Mouse (Mus musculus) urinary bladder, postnatal 36 days (tissue): ENCODE results near the gene Lbh.

Experiments used
- DNase-seq, 2 experiments: peaks; one replicate each; pipeline ENCODE4 v3.0.0; 2022; ENCODE audit warnings: low spot score in 2 of 2, mixed read lengths in 1 of 2

Lbh gene

DNA sequence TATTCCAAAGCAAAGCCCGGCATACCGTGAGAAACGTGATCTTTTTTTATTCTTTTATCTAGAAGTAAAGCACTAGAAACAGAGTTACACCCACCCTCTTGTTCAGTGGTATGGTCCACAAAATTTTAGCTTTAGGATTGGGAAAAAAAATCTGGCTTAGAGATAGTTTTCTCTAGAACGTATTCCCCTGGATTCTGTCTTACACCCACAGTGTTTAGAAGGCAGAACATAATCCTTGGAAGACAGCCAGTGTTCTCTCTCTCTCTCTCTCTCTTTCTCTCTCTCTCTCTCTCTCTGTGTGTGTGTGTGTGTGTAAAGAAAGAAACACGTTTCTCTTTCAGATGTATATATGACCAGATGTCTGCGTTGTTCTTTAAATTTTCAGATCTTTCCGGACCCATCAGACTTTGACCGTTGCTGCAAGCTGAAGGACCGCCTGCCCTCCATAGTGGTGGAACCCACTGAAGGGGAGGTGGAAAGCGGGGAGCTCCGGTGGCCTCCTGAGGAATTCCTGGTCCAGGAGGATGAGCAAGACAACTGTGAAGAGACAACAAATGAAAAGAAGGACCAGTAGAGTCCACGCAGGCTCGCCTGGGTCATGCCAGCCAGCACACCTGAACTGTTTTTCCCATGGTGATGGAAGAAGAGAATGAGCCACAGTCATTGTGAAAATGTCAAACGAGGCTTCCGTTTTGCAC, 20.9 kb downstream of the Lbh start:
- no peak for DNase-seq

- DNase-seq: no peak
These were observed 21.4 kb downstream of the Lbh start for GRCm38 (mm10) chr17:72939569-72939899.

- no peak for DNase-seq
These were observed 26.3 kb downstream of the Lbh start for GRCm38 (mm10) chr17:72944368-72944767.

GRCm38 (mm10) chr17:72947111-72947859, 29.2 kb downstream of the Lbh start:
- DNase-seq: no peak

- DNase-seq: no peak
These were observed 30.0 kb downstream of the Lbh start for GRCm38 (mm10) chr17:72948119-72948518.

DNA sequence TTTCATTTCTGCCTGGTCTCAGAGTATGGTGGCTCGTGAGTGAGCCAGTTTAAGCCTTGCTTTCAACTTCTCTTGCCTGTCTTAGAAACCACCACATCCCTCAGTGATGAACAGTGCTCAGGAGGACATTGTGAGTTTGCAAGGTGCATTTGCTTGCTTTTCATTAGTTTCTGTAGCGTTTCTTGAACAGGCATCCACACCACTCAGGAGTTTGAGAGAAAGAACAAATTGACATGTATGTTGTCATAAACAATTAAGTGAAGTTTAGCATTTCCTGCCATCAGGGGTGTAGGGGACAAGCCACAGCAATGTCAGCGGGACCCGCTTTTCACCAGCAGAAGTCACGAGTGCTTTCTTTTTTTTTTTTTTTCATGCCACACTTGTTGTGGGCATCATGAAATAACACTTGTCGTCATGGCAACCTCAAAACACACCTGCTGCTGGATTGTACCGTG, 31.2 kb downstream of the Lbh start:
- no peak for DNase-seq

DNA sequence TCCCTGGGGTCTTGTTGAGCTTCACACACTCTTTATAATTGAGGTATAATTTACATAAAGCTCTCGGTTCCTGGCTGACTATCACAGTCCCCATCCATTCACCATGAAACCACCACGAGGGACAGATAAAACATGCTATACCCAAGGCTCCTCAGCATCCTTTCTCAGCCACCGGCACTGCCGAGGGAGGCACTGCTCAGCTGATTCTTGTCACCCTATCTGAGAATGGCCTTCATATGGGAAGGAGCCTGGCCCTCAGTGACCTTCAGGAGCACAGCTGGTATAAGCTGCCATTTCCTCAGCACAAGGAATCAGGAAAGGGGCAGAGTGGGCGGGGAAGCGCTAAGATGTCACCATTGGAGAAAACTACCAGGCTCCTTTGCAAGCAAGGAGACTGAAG, 33.2 kb downstream of the Lbh start:
- no peak for DNase-seq

DNA sequence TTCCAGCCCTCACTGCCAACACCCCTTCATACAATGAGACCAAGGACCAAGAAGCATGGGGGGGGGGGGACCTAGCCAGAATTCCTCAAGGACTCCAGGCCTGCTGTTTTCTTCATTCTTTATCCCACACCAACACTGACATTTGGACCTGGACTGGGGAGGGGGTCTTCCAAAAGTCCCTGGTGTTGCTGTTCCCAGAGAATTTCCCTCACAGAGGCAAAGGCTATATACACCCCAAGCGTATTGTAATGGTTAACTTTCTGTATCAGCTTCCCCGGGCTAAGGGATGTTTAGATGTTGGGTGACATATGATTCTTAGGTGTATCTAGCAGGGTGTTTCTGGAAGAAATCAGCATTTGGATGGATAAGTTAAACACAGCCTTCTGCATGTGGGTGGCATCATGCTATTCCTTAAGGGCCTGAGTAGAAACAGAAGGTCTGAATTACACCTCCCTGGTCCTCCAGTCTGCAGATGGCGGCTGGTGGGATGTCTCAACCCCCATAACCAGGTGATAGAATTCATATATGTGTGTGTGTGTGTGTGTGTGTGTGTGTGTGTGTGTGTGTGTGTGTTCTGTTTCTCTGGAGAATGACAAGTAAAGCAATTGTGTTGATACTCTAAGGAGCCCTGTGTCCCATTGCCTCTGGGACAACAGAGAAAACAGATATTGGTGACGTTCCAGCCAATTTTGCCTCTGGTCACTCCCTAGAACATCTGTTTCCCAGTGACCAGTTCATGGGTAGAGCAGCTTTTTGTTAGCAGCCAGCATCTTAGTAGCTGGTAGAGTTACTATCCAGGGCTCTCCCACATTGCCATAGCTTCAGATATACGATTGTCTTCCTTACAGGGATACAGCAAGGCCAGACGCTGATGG, 35.9 kb downstream of the Lbh start:
- no peak for DNase-seq

- DNase-seq: no peak
These were observed 37.4 kb downstream of the Lbh start for GRCm38 (mm10) chr17:72955534-72955933.

DNA sequence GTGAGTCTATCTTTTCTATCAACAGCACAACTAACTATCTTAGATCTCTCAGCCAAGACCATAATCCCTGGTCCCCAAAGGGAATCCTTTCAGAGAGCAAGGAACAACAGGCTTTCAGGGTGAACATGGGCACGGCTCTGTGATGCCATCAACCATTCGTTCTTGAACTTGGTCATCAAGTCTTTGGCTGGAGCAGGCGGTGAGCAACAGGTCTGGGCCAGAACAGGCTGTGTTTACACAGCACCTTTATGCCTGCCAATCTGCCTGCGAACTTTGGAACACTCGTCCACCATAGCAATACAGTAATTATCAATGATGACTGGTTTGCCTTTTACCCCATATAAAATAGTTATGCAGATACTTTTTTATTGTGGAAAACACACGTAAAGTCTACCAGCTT, 38.9 kb downstream of the Lbh start:
- peak; percentile 41 to 59 for DNase-seq

GRCm38 (mm10) chr17:72958886-72959285, 40.8 kb downstream of the Lbh start:
- DNase-seq: no peak

GRCm38 (mm10) chr17:72959497-72960039, 41.5 kb downstream of the Lbh start:
- DNase-seq: no peak

DNA sequence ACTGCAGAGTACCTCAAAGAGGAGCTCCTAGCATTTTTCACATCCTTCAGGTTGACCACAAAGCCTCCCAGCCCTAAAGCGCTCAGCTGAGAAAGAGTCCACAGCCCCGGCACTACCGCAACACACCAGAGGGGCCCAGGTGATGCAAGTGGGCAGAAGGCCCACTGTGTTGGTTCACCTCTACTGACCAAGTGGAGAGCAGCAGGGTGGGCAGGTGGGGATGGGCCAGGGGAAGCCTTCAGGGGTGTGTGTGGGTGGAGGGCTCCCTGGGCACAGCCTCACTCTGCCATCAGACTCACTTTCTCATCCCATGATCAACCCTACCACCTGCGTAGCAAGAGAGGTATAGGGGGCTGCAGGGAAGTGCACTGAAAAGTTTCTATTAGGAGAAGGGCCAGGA, 42.1 kb downstream of the Lbh start:
- no peak for DNase-seq

- no peak for DNase-seq
These were observed 42.8 kb downstream of the Lbh start for GRCm38 (mm10) chr17:72960873-72961272.

DNA sequence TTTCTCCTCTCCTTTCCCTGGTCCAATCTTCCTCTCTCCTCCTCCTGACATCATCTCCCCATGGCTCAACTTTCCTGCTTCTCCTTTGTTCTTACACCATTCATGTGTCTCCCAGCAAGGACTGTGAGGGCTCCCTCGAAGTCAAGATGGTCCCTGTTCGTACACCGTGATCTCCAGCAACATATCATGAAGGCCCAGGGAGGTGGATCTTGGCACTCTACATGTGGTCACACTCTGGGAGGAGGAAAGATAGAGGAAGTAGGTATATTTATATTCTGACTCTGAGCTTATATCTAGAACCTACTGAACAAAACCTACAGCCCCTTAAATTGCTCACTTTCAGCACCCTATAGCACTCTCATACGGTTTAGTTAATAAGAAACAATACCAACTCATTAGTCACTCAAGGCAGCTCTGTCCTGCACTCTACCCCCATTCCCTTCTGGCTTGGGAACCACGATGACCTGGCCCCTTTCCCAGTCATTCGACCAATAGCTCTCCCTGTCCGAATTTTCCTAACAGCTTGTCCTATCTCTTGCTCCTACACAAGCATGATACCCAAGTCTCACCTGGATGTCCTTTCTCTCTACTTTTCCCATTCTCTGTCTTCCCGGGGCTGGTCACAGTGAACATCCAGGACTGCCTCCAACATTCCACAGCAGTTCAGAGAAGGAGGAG, 44.0 kb downstream of the Lbh start:
- no peak for DNase-seq

- DNase-seq: no peak
These were observed 47.6 kb downstream of the Lbh start for GRCm38 (mm10) chr17:72965687-72966086.

DNA sequence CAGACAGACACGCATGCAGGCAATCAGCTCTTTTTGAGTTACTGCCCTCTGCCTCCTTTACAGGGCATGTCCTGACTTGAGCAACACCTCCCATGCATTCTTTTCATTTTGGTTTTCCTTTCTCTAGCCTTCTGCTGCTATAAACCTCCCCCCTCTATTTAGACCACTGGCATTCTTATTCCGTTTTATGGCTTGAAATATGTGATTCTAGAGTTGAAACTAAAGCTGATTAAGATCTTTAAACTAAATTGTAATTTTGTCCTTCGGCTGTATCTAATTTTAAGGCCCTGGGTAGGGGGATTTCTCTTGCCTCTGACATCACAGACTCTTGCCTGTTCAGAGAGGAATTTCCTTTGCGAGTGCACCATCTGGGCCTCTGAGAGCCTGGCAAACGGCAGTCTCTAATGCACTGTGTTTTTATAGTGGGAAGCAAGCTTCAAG, 48.0 kb downstream of the Lbh start:
- no peak for DNase-seq

DNA sequence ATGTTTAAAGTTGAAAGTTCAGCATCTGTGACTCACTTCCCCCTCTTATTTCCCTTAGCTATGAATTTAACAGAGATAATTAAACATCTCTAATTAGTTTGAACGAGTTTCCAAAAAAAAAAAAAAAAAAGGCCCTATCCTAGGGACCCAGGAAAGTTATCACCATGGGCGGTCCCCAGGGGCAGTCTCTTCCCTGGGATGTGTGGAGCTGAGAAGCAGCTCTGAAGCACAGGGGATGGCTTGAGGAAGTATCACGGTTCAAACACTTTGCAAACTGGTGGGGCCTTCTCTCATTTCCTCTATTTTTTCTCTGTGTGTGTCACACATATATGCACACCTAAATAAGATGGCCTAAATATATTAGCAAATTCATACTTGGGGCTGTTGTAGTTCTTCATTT, 48.8 kb downstream of the Lbh start:
- DNase-seq: no peak

DNA sequence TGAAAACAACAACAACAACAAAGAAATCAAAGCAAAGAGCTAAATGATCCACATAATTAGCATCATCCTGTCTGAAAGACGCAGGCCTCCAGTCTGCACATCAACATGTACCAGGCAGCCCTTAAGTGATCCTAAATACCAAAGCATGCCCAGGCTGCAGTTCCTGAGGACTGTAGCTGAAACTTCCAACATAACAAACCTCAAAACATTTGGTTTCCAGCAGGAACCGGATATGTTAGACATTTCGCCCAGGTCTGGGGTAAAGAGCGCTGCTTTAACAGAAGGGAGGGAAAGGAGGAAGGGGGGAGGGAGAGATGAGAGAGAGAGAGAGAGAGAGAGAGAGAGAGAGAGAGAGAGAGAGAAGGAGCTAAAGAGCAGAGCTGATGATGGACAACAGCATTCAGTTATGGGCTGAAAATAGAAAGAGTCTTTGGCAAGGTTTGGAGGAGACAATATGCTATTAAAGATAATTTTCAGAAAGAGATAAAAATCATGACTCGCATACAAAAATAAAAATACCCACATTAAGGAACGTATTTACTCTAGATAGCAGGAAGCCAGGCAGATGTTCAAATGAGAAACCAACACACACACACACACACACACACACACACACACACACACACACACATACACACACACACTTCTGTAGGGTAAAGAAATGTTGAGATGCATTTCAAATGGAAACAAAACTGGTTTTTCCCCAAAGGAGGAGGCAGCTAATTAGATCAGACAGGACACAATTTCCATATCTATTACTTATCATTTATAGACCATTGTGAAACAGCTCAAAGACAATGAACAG, 49.5 kb downstream of the Lbh start:
- DNase-seq: no peak

GRCm38 (mm10) chr17:72968666-72969065, 50.6 kb downstream of the Lbh start:
- DNase-seq: no peak
